In genomic region chr11:32262674-32263415, GRCm38 (mm10) we compare ENCODE assay signal across 18 mouse cellular contexts. TPM values are rescaled to one million over a fixed set of nuclear protein-coding genes. Genes with fewer than 3 reads are reported as not detected.
DNase-seq lines count a peak whose midpoint lies in the region; ATAC-seq and TF ChIP-seq lines count a peak whose summit lies in the region.
"Had no signal": no experiment of that assay in that cellular context is flagged by ENCODE, and none has a peak within 500 bp of the region (broad histone marks: within the 10 kb centered on the region; RNA-seq: fewer than 3 reads in every experiment).

No protein-coding gene starts in this region.

- WGBS in hindbrain, embryonic 13.5 days, result 87% methylated on average over 10 of the region's 10 CpGs
- 86% methylated on average over 10 of the region's 10 CpGs for WGBS in hindbrain, embryonic 14.5 days
- WGBS in liver, embryonic 14.5 days (ENCODE audit: insufficient replicate concordance), result 78% methylated on average over 10 of the region's 10 CpGs

- no peak overlapping the region for H3K4me2 ChIP-seq in hindbrain, embryonic 13.5 days
- H3K4me2 ChIP-seq in hindbrain, embryonic 14.5 days (replicated peaks), result no peak overlapping the region
- no peak overlapping the region for H3K4me2 ChIP-seq in liver, embryonic 14.5 days (ENCODE audit: low read depth)
- H3K4me2 ChIP-seq: limb, embryonic 15.5 days had no signal

- no peak for ATAC-seq in hindbrain, embryonic 13.5 days (ENCODE audit: low FRiP score)
- ATAC-seq in hindbrain, embryonic 14.5 days (ENCODE audit: low FRiP score), result no peak
- ATAC-seq in liver, embryonic 14.5 days (ENCODE audit: insufficient read depth), result no peak

- no peak for TF ChIP-seq CTCF in liver, embryonic 14.5 days (IDR thresholded peaks at IDR 0.05; ENCODE audit: low read depth)

- peaks cover 12% of the 10 kb centered on the region for H3K4me1 ChIP-seq in hindbrain, embryonic 13.5 days (replicated peaks)
- H3K4me1 ChIP-seq in hindbrain, embryonic 14.5 days (replicated peaks; ENCODE audit: control insufficient read depth, insufficient read depth, low read length), result peaks cover 15% of the 10 kb centered on the region
- H3K4me1 ChIP-seq in liver, embryonic 14.5 days (replicated peaks; ENCODE audit: control insufficient read depth in 2 of 2, insufficient read depth in 2 of 2, low read length in 1 of 2), result peaks cover 55 to 66% of the 10 kb centered on the region in 2 experiments

- DNase-seq in adrenal gland, adult 2 months, result peak; percentile 49
- DNase-seq in adrenal gland, adult 18-20 months (ENCODE audit: low spot score in 2 of 2), result no peak
- DNase-seq in hindbrain, embryonic 14.5 days (ENCODE audit: low spot score), result no peak
- peak; percentile 18 for DNase-seq in adipocyte (ENCODE audit: low spot score)
- DNase-seq in liver, embryonic 14.5 days (ENCODE audit: low read depth in 3 of 3, low spot score in 3 of 3), result no peak
- no peak for DNase-seq in right cerebral cortex, adult 2 months (ENCODE audit: low spot score in 2 of 2)
- DNase-seq in urinary bladder, adult 2 months (ENCODE audit: low spot score), result no peak
- DNase-seq: cerebellum, adult 11 months; gastrocnemius, postnatal 25 days; thymus, postnatal 36 days had no signal

- no peak for TF ChIP-seq EP300 in liver, embryonic 14.5 days (IDR thresholded peaks at IDR 0.05; ENCODE audit: low read depth)

- no peak overlapping the region for H3K4me3 ChIP-seq in hindbrain, embryonic 13.5 days
- H3K4me3 ChIP-seq in hindbrain, embryonic 14.5 days (replicated peaks; ENCODE audit: low read length), result no peak overlapping the region
- H3K4me3 ChIP-seq in liver, embryonic 14.5 days (ENCODE audit: insufficient read depth in 1 of 2, low read depth in 2 of 2, low read length in 2 of 2), result no peak overlapping the region
- H3K4me3 ChIP-seq: left cerebral cortex, adult 2 months; limb, embryonic 15.5 days had no signal

- H3K9ac ChIP-seq in hindbrain, embryonic 13.5 days, result peak overlapping the region; percentile 35; the same call in 1 of the 2 replicates
- no peak overlapping the region for H3K9ac ChIP-seq in hindbrain, embryonic 14.5 days
- H3K9ac ChIP-seq in liver, embryonic 14.5 days (replicated peaks), result peak overlapping the region; percentile 76
- H3K9ac ChIP-seq: limb, embryonic 15.5 days had no signal

- H3K27ac ChIP-seq in hindbrain, embryonic 13.5 days, result no peak overlapping the region
- H3K27ac ChIP-seq in hindbrain, embryonic 14.5 days, result no peak overlapping the region
- peak overlapping the region; percentile 98 for H3K27ac ChIP-seq in liver, embryonic 14.5 days
- H3K27ac ChIP-seq: left cerebral cortex, adult 2 months; limb, embryonic 15.5 days; macrophage; stomach, postnatal 0 days had no signal

- H3K27me3 ChIP-seq in hindbrain, embryonic 13.5 days, result no peaks in the 10 kb centered on the region
- H3K27me3 ChIP-seq in hindbrain, embryonic 14.5 days (ENCODE audit: control insufficient read depth, insufficient read depth, low read length), result no peaks in the 10 kb centered on the region
- no peaks in the 10 kb centered on the region for H3K27me3 ChIP-seq in liver, embryonic 14.5 days (ENCODE audit: control insufficient read depth, insufficient read depth, low read length)
- H3K27me3 ChIP-seq: limb, embryonic 15.5 days had no signal

- no peaks in the 10 kb centered on the region for H3K9me3 ChIP-seq in hindbrain, embryonic 13.5 days
- no peaks in the 10 kb centered on the region for H3K9me3 ChIP-seq in hindbrain, embryonic 14.5 days (ENCODE audit: control insufficient read depth, low read length)
- H3K9me3 ChIP-seq in liver, embryonic 14.5 days (ENCODE audit: control insufficient read depth, low read length), result no peaks in the 10 kb centered on the region
- H3K9me3 ChIP-seq: limb, embryonic 15.5 days had no signal

- H3K36me3 ChIP-seq in hindbrain, embryonic 13.5 days, result peaks cover 13% of the 10 kb centered on the region
- peaks cover 16% of the 10 kb centered on the region for H3K36me3 ChIP-seq in hindbrain, embryonic 14.5 days (replicated peaks; ENCODE audit: control insufficient read depth, insufficient read depth)
- peaks cover 23% of the 10 kb centered on the region for H3K36me3 ChIP-seq in liver, embryonic 14.5 days (replicated peaks; ENCODE audit: control insufficient read depth, insufficient read depth, low read depth)

RNA-seq across cellular contexts. Expression of gene Nprl3, which starts 4.7 kb away (rescaled TPM):
- total RNA-seq in adrenal gland, adult 2 months (2021), result 10 to 100 TPM; 58.6 to 68.2 TPM
- 176 and 201 TPM in 2 replicates for polyA plus RNA-seq in adrenal gland, adult 2 months (2012; rRNA removed)
- 10 to 100 TPM; 52.8 to 64.2 TPM for total RNA-seq in adrenal gland, adult 18-20 months (2021)
- polyA plus RNA-seq in hindbrain, embryonic 13.5 days (2015; fragmentation: Nextera tagmentation; extraction: Ambion mirVana), result 43.5 and 51.8 TPM in 2 replicates
- polyA plus RNA-seq in hindbrain, embryonic 14.5 days (2014; fragmentation: Nextera tagmentation; extraction: Ambion mirVana), result 23.7 and 35.3 TPM in 2 replicates
- polyA plus RNA-seq in liver, embryonic 14.5 days (2012; rRNA removed), result 36.8 and 44.5 TPM in 2 replicates
- polyA plus RNA-seq in liver, embryonic 14.5 days (2014; fragmentation: Nextera tagmentation; extraction: Ambion mirVana), result 16.5 and 16.8 TPM in 2 replicates
- 61.1 and 70.4 TPM in 2 replicates for polyA plus RNA-seq in urinary bladder, adult 2 months (2012; rRNA removed)

RNA-seq across cellular contexts. Expression of gene Hba-x, which starts 13.4 kb away (rescaled TPM):
- not detected for total RNA-seq in adrenal gland, adult 2 months (2021)
- polyA plus RNA-seq in adrenal gland, adult 2 months (2012; rRNA removed), result not detected in 2 replicates
- not detected for total RNA-seq in adrenal gland, adult 18-20 months (2021)
- 392 and 434 TPM in 2 replicates for polyA plus RNA-seq in hindbrain, embryonic 13.5 days (2015; fragmentation: Nextera tagmentation; extraction: Ambion mirVana)
- polyA plus RNA-seq in hindbrain, embryonic 14.5 days (2014; fragmentation: Nextera tagmentation; extraction: Ambion mirVana), result 38.0 and 95.6 TPM in 2 replicates
- 32.1 and 38.8 TPM in 2 replicates for polyA plus RNA-seq in liver, embryonic 14.5 days (2012; rRNA removed)
- polyA plus RNA-seq in liver, embryonic 14.5 days (2014; fragmentation: Nextera tagmentation; extraction: Ambion mirVana), result 74.9 and 85.3 TPM in 2 replicates
- 0.19 TPM in 2 replicates for polyA plus RNA-seq in urinary bladder, adult 2 months (2012; rRNA removed)
- total RNA-seq: common myeloid progenitor, adult 5-6 weeks; gastrocnemius, postnatal 25 days; layer of hippocampus, adult 18-20 months; left cerebral cortex, adult 2 months; neutrophil, adult 5-6 weeks had no signal
- polyA plus RNA-seq: macrophage had no signal

RNA-seq across cellular contexts. Expression of gene Hba-a1, which starts 20.5 kb away (rescaled TPM):
- total RNA-seq in adrenal gland, adult 2 months (2021), result 1,000 to 10,000 TPM; 2,365 to 2,621 TPM
- 1,833 and 2,428 TPM in 2 replicates for polyA plus RNA-seq in adrenal gland, adult 2 months (2012; rRNA removed)
- 1,000 to 10,000 TPM; 1,892 to 5,977 TPM for total RNA-seq in adrenal gland, adult 18-20 months (2021)
- 2,436 and 2,656 TPM in 2 replicates for polyA plus RNA-seq in hindbrain, embryonic 13.5 days (2015; fragmentation: Nextera tagmentation; extraction: Ambion mirVana)
- polyA plus RNA-seq in hindbrain, embryonic 14.5 days (2014; fragmentation: Nextera tagmentation; extraction: Ambion mirVana), result 2,517 and 2,859 TPM in 2 replicates
- polyA plus RNA-seq in liver, embryonic 14.5 days (2012; rRNA removed), result 26,041 and 60,430 TPM in 2 replicates
- 70,707 and 74,513 TPM in 2 replicates for polyA plus RNA-seq in liver, embryonic 14.5 days (2014; fragmentation: Nextera tagmentation; extraction: Ambion mirVana)
- polyA plus RNA-seq in urinary bladder, adult 2 months (2012; rRNA removed), result 62.4 and 76.0 TPM in 2 replicates
- polyA plus RNA-seq: macrophage had no signal

RNA-seq across cellular contexts. Expression of gene Hbq1b, which starts 23.9 kb away (rescaled TPM):
- under 1 TPM in 1 of 2 experiments, not detected in 1; 0.75 TPM for total RNA-seq in adrenal gland, adult 2 months (2021)
- 0.36 TPM in 1 of 2 replicates, not detected in the other for polyA plus RNA-seq in adrenal gland, adult 2 months (2012; rRNA removed)
- total RNA-seq in adrenal gland, adult 18-20 months (2021), result not detected
- polyA plus RNA-seq in hindbrain, embryonic 13.5 days (2015; fragmentation: Nextera tagmentation; extraction: Ambion mirVana), result 0.68 and 1.4 TPM in 2 replicates
- 0.82 TPM in 1 of 2 replicates, not detected in the other for polyA plus RNA-seq in hindbrain, embryonic 14.5 days (2014; fragmentation: Nextera tagmentation; extraction: Ambion mirVana)
- polyA plus RNA-seq in liver, embryonic 14.5 days (2012; rRNA removed), result 127 and 156 TPM in 2 replicates
- polyA plus RNA-seq in liver, embryonic 14.5 days (2014; fragmentation: Nextera tagmentation; extraction: Ambion mirVana), result 157 and 161 TPM in 2 replicates
- not detected in 2 replicates for polyA plus RNA-seq in urinary bladder, adult 2 months (2012; rRNA removed)
- total RNA-seq: common myeloid progenitor, adult 5-6 weeks; gastrocnemius, postnatal 25 days; left cerebral cortex, adult 2 months had no signal
- polyA plus RNA-seq: macrophage had no signal

RNA-seq across cellular contexts. Expression of gene Hba-a2, which starts 33.4 kb away (rescaled TPM):
- 1,000 to 10,000 TPM; 1,707 to 1,770 TPM for total RNA-seq in adrenal gland, adult 2 months (2021)
- polyA plus RNA-seq in adrenal gland, adult 2 months (2012; rRNA removed), result 1,248 and 1,571 TPM in 2 replicates
- 1,000 to 10,000 TPM; 1,371 to 4,495 TPM for total RNA-seq in adrenal gland, adult 18-20 months (2021)
- 5,965 and 6,511 TPM in 2 replicates for polyA plus RNA-seq in hindbrain, embryonic 13.5 days (2015; fragmentation: Nextera tagmentation; extraction: Ambion mirVana)
- polyA plus RNA-seq in hindbrain, embryonic 14.5 days (2014; fragmentation: Nextera tagmentation; extraction: Ambion mirVana), result 6,611 and 7,624 TPM in 2 replicates
- 214,511 and 362,158 TPM in 2 replicates for polyA plus RNA-seq in liver, embryonic 14.5 days (2012; rRNA removed)
- 162,484 and 169,597 TPM in 2 replicates for polyA plus RNA-seq in liver, embryonic 14.5 days (2014; fragmentation: Nextera tagmentation; extraction: Ambion mirVana)
- 173 and 196 TPM in 2 replicates for polyA plus RNA-seq in urinary bladder, adult 2 months (2012; rRNA removed)
- polyA plus RNA-seq: macrophage had no signal

Comparison
In these comparisons a context has a peak if more than half of its experiments do, and no peak if none do; other contexts are left out.
1. DNase-seq: peak in adrenal gland, adult 2 months (single experiment) and adipocyte (single experiment); none in adrenal gland, adult 18-20 months (0 of 2), hindbrain, embryonic 14.5 days (single experiment), liver, embryonic 14.5 days (0 of 3), right cerebral cortex, adult 2 months (0 of 2) and urinary bladder, adult 2 months (single experiment).
2. RNA of gene Hba-x, which starts 13.4 kb away (polyA plus RNA-seq): 392 to 434 TPM in hindbrain, embryonic 13.5 days, 38.0 to 95.6 TPM in hindbrain, embryonic 14.5 days and 32.1 to 85.3 TPM in liver, embryonic 14.5 days; 0.19 TPM in urinary bladder, adult 2 months and not detected in adrenal gland, adult 2 months; every median in the first group is over 10 times any median in the second.
3. RNA of gene Hba-a1, which starts 20.5 kb away (polyA plus RNA-seq): 26,041 to 74,513 TPM in liver, embryonic 14.5 days, 2,436 to 2,656 TPM in hindbrain, embryonic 13.5 days, 2,517 to 2,859 TPM in hindbrain, embryonic 14.5 days and 1,833 to 2,428 TPM in adrenal gland, adult 2 months; 62.4 to 76.0 TPM in urinary bladder, adult 2 months; every median in the first group is over 10 times any median in the second.